Mouse (Mus musculus) C2C12 (cell line): ENCODE results near the gene Krt33b.

Source experiments
- CTCF ChIP-seq: IDR thresholded peaks from one replicate; pipeline ENCODE4 v1.5.1; 2011; ENCODE audit not compliant: control insufficient read depth, insufficient read depth, insufficient read length
- FOSL1 ChIP-seq: IDR thresholded peaks from one replicate; pipeline ENCODE4 v1.8.0; 2011; ENCODE audit warnings: mild to moderate bottlenecking, low read length; ENCODE audit not compliant: poor library complexity, insufficient read depth, severe bottlenecking
- MAX ChIP-seq: IDR thresholded peaks from one replicate; pipeline ENCODE4 v1.6.1; 2011; ENCODE audit warnings: mild to moderate bottlenecking, control low read depth
- MYOG ChIP-seq: IDR thresholded peaks from one replicate; pipeline ENCODE4 v1.6.1; 2011; ENCODE audit not compliant: control insufficient read depth, insufficient read length; ENCODE audit errors: extremely low read depth

DNA sequence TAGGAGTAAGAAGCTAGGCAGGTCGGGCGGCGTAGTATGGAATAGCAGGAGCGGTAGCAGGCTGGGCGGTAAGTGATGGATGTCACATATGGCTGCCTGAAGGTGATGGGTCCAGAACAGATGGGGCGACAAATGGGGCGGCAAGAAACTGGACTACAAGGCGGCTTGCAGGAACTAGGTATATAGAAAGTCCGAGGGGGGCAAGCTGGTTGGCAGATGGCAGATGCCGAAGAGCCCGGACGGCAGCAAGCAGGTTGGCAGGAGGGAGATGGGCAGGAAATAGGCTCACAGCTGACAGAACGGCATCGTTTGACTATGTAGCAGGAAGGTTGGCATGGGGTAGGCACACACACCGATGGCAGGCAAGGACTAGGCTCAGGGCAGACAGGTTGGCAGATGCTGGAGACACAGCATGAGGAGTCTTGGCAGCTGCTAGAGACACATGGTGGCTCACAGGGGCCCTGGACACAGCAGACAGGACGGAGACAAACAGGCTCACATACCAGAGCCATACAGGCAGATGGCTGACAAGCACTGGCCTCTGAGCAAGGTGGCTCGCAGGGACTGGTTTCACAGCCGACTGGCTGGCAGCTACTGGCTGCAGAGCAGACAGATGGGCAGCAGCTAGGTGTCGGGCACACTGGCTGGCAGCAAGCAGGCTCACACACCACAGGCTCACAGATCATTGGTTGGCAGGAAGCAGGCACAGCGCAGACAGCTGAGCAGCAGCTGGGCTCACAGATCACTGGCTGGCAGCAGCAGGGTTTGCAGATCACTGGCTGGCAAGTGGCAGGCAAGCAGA lies 44.2 kb downstream of the Krt33b start:
- TF ChIP-seq CTCF, result no peak
- no peak for TF ChIP-seq MAX
- TF ChIP-seq FOSL1, result no peak
- TF ChIP-seq MYOG, result no peak
